Mouse (Mus musculus) kidney, embryonic 16.5 days (tissue): ENCODE data around the gene Ints6l. TPM values are rescaled to one million over a fixed set of nuclear protein-coding genes. Genes with fewer than 3 reads are reported as not detected.

Source experiments
- ATAC-seq: fragments of 200-750 bp; cut with Nextera tagmentation; 2 replicates; pipeline ENCODE4 v1.8.0; 2017; ENCODE audit warnings: moderate TSS enrichment; ENCODE audit not compliant: low FRiP score, low TSS enrichment
- H3K27ac ChIP-seq: fragments of 300-500 bp; sonication (generic); 2 replicates; pipeline ENCODE4 v1.5.1; 2014; ENCODE audit warnings: low read length
- H3K27me3 ChIP-seq: fragments of 300-500 bp; sonication (generic); 2 replicates; pipeline ENCODE4 v1.6.1; 2014; ENCODE audit warnings: low read length, control low read depth, mixed read lengths; ENCODE audit not compliant: insufficient read depth
- H3K36me3 ChIP-seq: fragments of 300-500 bp; sonication (generic); 2 replicates; pipeline ENCODE4 v1.6.1; 2014; ENCODE audit warnings: low read length, control low read depth, mixed read lengths; ENCODE audit not compliant: insufficient read depth
- H3K4me1 ChIP-seq: fragments of 300-500 bp; sonication (generic); 2 replicates; pipeline ENCODE4 v1.6.1; 2014; ENCODE audit warnings: low read length, control low read depth, mixed read lengths; ENCODE audit not compliant: insufficient read depth
- H3K4me2 ChIP-seq: fragments of 300-500 bp; sonication (generic); replicated peaks from 2 replicates; pipeline ENCODE4 v1.6.1; 2014; ENCODE audit warnings: low read depth, low read length
- H3K4me3 ChIP-seq: fragments of 300-500 bp; sonication (generic); 2 replicates; pipeline ENCODE4 v1.5.1; 2014; ENCODE audit warnings: mild to moderate bottlenecking, low read length
- H3K9ac ChIP-seq: fragments of 300-500 bp; sonication (generic); replicated peaks from 2 replicates; pipeline ENCODE4 v1.6.1; 2014; ENCODE audit warnings: low read length
- H3K9me3 ChIP-seq: fragments of 300-500 bp; sonication (generic); 2 replicates; pipeline ENCODE4 v1.6.1; 2016; ENCODE audit warnings: low read length, control low read depth
- whole genome bisulfite sequencing: fragments of 180-500 bp; shearing (Covaris S2); extraction: QIAGEN DNeasy Blood & Tissue Kit; methylation state at CpG from one replicate; pipeline ENCODE4 v1.1.7; 2014; 5-methylcytosine and 5-hydroxymethylcytosine counted together
- polyA plus RNA-seq: library from polyadenylated mRNA; unstranded; fragments of >200 nt; fragmentation: Nextera tagmentation; extraction: Ambion mirVana; gene quantifications from 2 replicates; pipeline ENCODE4 v1.2.1, GENCODE M21; 2015

The Ints6l gene
- polyA plus RNA-seq, result 31.9 and 32.2 TPM in 2 replicates

DNA sequence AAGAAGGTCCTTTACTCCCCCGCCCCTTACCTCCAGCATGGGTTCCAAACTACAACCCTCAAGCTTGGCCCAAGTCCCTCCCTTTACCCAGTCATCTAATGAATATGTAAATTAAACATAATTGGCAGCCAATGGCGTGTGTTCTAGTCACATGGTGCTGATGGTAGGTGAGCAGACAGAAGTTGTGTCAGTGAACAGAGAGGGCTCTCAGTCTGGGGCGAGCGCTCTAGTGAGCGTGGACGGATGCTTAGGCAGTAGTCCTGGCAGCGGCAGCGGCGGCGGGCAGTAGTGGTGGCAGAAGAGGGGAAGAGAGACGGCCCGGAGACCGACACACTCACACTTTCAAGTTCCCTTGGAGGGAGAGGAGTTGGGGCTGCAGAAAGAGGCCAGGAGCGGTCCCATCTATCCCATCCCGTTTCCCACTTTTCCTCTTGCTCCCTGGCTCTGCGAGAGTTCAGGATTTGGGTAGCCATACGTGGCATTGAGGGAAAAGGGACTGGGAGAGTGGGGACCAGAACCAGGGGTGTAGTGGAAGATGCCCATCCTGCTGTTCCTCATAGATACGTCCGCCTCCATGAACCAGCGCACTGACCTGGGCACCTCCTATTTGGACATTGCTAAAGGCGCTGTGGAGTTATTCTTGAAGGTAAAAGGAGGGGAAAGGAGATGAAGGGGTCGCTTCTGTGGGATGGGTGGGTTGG is at the start of gene Ints6l:
Gene Ints6l (plus strand): TSS at position 187 of the 701 bp plus-strand sequence.
- Histone ChIP-seq H3K27me3 (no peaks in the 10 kb centered on the region), H3K4me3 (peak within 1 kb of the TSS; percentile 65), H3K36me3 (no peaks in the 10 kb centered on the region), H3K4me1 (no peaks in the 10 kb centered on the region), H3K27ac (peak within 1 kb of the TSS; percentile 93), H3K9ac (peak within 1 kb of the TSS; percentile 82), H3K4me2 (peak within 1 kb of the TSS; percentile 54), H3K9me3 (no peaks in the 10 kb centered on the region)
- 30% methylated on average over 22 of the region's 22 CpGs for WGBS
- peak; percentile 85 for ATAC-seq

DNA sequence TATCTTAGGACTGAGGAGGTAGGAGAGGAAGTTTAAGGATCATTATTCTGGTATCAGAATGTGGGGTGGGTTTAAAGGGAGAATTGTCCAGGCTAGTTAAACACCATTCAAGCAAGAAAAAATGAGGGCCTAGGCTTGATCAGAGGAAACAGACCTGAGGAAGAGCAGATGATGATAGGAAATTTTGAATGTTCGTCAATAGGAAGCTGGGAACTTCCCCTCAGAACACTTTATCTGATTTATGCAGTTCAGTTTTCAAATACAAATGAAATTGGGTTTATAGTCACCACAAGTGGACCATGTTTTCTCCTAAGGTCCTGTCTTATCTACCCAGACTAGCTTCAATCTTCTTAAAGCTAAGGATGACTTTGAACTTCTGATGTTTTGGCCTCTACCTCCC is 49.2 kb upstream of the Ints6l start:
- H3K27me3 ChIP-seq, result no peaks in the 10 kb centered on the region
- H3K4me2 ChIP-seq, result no peak overlapping the region
- no peaks in the 10 kb centered on the region for H3K9me3 ChIP-seq
- WGBS, result 63% methylated on average over 1 of the region's 1 CpGs
- no peak overlapping the region for H3K9ac ChIP-seq
- H3K36me3 ChIP-seq, result no peaks in the 10 kb centered on the region
- H3K27ac ChIP-seq, result no peak overlapping the region
- no peaks in the 10 kb centered on the region for H3K4me1 ChIP-seq
- no peak overlapping the region for H3K4me3 ChIP-seq
- ATAC-seq, result no peak

GRCm38 (mm10) chrX:56406128-56406527 is 48.5 kb upstream of the Ints6l start:
- Histone ChIP-seq H3K27ac (no peak overlapping the region), H3K27me3 (no peaks in the 10 kb centered on the region), H3K4me1 (no peaks in the 10 kb centered on the region), H3K36me3 (no peaks in the 10 kb centered on the region), H3K4me2 (no peak overlapping the region), H3K4me3 (no peak overlapping the region), H3K9ac (no peak overlapping the region), H3K9me3 (no peaks in the 10 kb centered on the region)
- 62% methylated on average over 5 of the region's 5 CpGs for WGBS
- ATAC-seq, result no peak

- no peak for ATAC-seq
- H3K4me2 ChIP-seq, result no peak overlapping the region
- no peaks in the 10 kb centered on the region for H3K27me3 ChIP-seq
- no peaks in the 10 kb centered on the region for H3K9me3 ChIP-seq
- WGBS, result 68% methylated on average over 3 of the region's 3 CpGs
- no peaks in the 10 kb centered on the region for H3K4me1 ChIP-seq
- no peak overlapping the region for H3K27ac ChIP-seq
- H3K36me3 ChIP-seq, result no peaks in the 10 kb centered on the region
- no peak overlapping the region for H3K9ac ChIP-seq
- H3K4me3 ChIP-seq, result no peak overlapping the region
These were observed 38.4 kb upstream of the Ints6l start for GRCm38 (mm10) chrX:56416277-56416676.

GRCm38 (mm10) chrX:56417541-56417940 is 37.1 kb upstream of the Ints6l start:
- 61% methylated on average over 4 of the region's 4 CpGs for WGBS
- Histone ChIP-seq H3K36me3 (no peaks in the 10 kb centered on the region), H3K27ac (no peak overlapping the region), H3K4me1 (no peaks in the 10 kb centered on the region), H3K4me3 (no peak overlapping the region), H3K4me2 (no peak overlapping the region), H3K27me3 (no peaks in the 10 kb centered on the region), H3K9ac (no peak overlapping the region), H3K9me3 (no peaks in the 10 kb centered on the region)
- no peak for ATAC-seq

GRCm38 (mm10) chrX:56430601-56431000 is 24.1 kb upstream of the Ints6l start:
- Histone ChIP-seq H3K4me3 (no peak overlapping the region), H3K9me3 (0 out of 2 replicates have a peak, but pooled peaks cover 3% of the 10 kb centered on the region), H3K9ac (no peak overlapping the region), H3K4me1 (no peaks in the 10 kb centered on the region), H3K27ac (no peak overlapping the region), H3K36me3 (no peaks in the 10 kb centered on the region), H3K27me3 (no peaks in the 10 kb centered on the region), H3K4me2 (no peak overlapping the region)
- 47% methylated on average over 2 of the region's 2 CpGs for WGBS
- ATAC-seq, result no peak

- Histone ChIP-seq H3K36me3 (no peaks in the 10 kb centered on the region), H3K9me3 (0 out of 2 replicates have a peak, but pooled peaks cover under 1% of the 10 kb centered on the region), H3K4me3 (no peak overlapping the region), H3K27me3 (no peaks in the 10 kb centered on the region), H3K9ac (no peak overlapping the region), H3K4me1 (no peaks in the 10 kb centered on the region), H3K27ac (no peak overlapping the region), H3K4me2 (no peak overlapping the region)
- ATAC-seq, result no peak
- WGBS, result 80% methylated on average over 7 of the region's 7 CpGs
These were observed 18.8 kb upstream of the Ints6l start for GRCm38 (mm10) chrX:56435758-56436283.

GRCm38 (mm10) chrX:56446487-56447428 is 7.9 kb upstream of the Ints6l start:
- H3K36me3 ChIP-seq, result no peaks in the 10 kb centered on the region
- no peaks in the 10 kb centered on the region for H3K4me1 ChIP-seq
- WGBS, result 76% methylated on average over 11 of the region's 11 CpGs
- no peak for ATAC-seq
- no peak overlapping the region for H3K4me3 ChIP-seq
- H3K27ac ChIP-seq, result no peak overlapping the region
- H3K4me2 ChIP-seq, result no peak overlapping the region
- H3K9me3 ChIP-seq, result no peaks in the 10 kb centered on the region
- H3K9ac ChIP-seq, result no peak overlapping the region
- no peaks in the 10 kb centered on the region for H3K27me3 ChIP-seq

DNA sequence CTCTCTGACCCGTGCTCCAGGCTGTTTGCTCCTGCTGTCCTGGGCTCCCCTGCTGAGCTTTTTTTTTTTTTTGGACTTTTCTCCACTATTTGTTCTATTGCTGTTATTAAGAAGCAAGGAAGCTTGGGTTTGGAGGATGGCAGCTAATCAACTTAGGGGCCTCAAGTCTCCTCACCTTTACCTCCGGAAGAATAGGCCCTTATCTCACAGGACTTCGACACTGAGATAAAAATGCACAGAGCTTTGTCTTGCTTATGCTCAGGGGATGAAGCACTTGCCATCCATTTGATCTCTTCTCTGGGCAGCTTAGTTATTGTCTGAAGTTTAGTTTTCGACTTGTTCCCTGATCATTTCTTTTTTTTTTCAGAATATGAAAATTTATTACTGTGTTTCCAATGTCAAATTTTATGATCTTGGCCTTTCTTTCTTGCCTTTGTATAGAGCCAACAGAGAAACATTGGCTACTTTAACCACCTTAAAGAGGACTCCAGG is 7.1 kb upstream of the Ints6l start, which contains the start of gene Gm2174:
Gene Gm2174 (plus strand): TSS at position 442 of the 492 bp plus-strand sequence.
- ATAC-seq, result no peak
- Histone ChIP-seq H3K4me2 (no peak within 1 kb of the TSS), H3K9ac (no peak within 1 kb of the TSS), H3K27ac (no peak within 1 kb of the TSS), H3K9me3 (no peaks in the 10 kb centered on the region), H3K4me3 (no peak within 1 kb of the TSS), H3K27me3 (no peaks in the 10 kb centered on the region), H3K4me1 (no peaks in the 10 kb centered on the region), H3K36me3 (no peaks in the 10 kb centered on the region)
- 77% methylated on average over 4 of the region's 4 CpGs for WGBS
